17 mouse cellular contexts compared by ENCODE assay signal in the genomic region with DNA sequence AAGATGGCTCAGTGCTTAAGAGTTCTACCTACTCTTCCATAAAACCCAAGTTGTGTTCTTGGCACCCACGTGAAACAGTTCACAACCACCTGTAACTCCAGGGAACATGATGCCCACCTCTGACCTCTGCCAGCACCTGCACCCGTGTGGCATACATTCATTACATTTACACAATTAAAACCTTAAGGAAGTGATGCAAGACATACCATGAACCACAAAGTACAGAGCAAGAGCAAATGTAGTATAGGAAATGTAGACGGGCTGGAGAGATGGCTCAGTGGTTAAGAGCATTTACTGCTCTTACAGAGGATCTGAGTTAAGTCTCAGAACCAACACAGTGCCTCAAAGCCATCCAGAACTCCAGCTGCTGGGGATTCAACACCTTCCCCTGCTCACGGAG.
"Had no signal": no experiment of that assay in that cellular context is flagged by ENCODE, and none has a peak within 500 bp of the region (broad histone marks: within the 10 kb centered on the region; RNA-seq: fewer than 3 reads in every experiment).

No protein-coding gene starts in this region.

- H3K9me3 ChIP-seq: midbrain, embryonic 10.5 days; midbrain, embryonic 12.5 days; neural tube, embryonic 13.5 days; neural tube, embryonic 15.5 days had no signal

- ATAC-seq: midbrain, embryonic 16.5 days had no signal

- H3K4me2 ChIP-seq: lung, embryonic 14.5 days; midbrain, embryonic 12.5 days; neural tube, embryonic 13.5 days; neural tube, embryonic 15.5 days had no signal

- H3K4me3 ChIP-seq: midbrain, embryonic 10.5 days; midbrain, embryonic 12.5 days; myocyte; neural tube, embryonic 13.5 days; neural tube, embryonic 15.5 days had no signal

- H3K9ac ChIP-seq: liver, embryonic 14.5 days; lung, embryonic 14.5 days; midbrain, embryonic 12.5 days; neural tube, embryonic 13.5 days; neural tube, embryonic 15.5 days had no signal

- H3K27me3 ChIP-seq: midbrain, embryonic 12.5 days; neural tube, embryonic 13.5 days; neural tube, embryonic 15.5 days had no signal

- DNase-seq: lung, adult 18-20 months; lung, embryonic 14.5 days; lung, postnatal 14 days; lung, postnatal 36 days; midbrain, embryonic 14.5 days; retina, postnatal 1 day; right cerebral cortex, adult 18-20 months; thymus, adult 18-20 months; thymus, postnatal 25 days had no signal

- H3K27ac ChIP-seq: liver, embryonic 14.5 days; macrophage; midbrain, embryonic 10.5 days; midbrain, embryonic 12.5 days; neural tube, embryonic 13.5 days; neural tube, embryonic 15.5 days had no signal
